Mouse (Mus musculus) CH12.LX (cell line): Measurements from ENCODE around the gene Nap1l2.

Experiments used
- BHLHE40 ChIP-seq: IDR thresholded peaks from 2 replicates; pipeline ENCODE4 v1.6.1; 2011; ENCODE audit warnings: mild to moderate bottlenecking, low read depth, low read length, improper control_type of control experiment
- CTCF ChIP-seq, 2 experiments: IDR thresholded peaks in 1 of 2; conservative IDR thresholded peaks in 1 of 2; 2 replicates each; pipeline ENCODE4 v1.5.1; 2011 to 2012; ENCODE audit warnings: low read depth in 2 of 2, low read length in 2 of 2, improper control_type of control experiment in 1 of 2, inconsistent platforms in 1 of 2, mild to moderate bottlenecking in 1 of 2, moderate library complexity in 1 of 2
- ETS1 ChIP-seq: conservative IDR thresholded peaks from 2 replicates; pipeline ENCODE4 v1.6.1; 2012; ENCODE audit warnings: low read depth, mild to moderate bottlenecking, inconsistent platforms, low read length, improper control_type of control experiment, moderate library complexity
- GABPA ChIP-seq: IDR thresholded peaks from 2 replicates; pipeline ENCODE4 v1.6.1; 2012; ENCODE audit warnings: low read depth, low read length, improper control_type of control experiment, inconsistent platforms; ENCODE audit not compliant: insufficient replicate concordance
- POLR2A ChIP-seq: IDR thresholded peaks from 2 replicates; pipeline ENCODE4 v1.6.1; 2011; ENCODE audit warnings: low read depth, mild to moderate bottlenecking, improper control_type of control experiment, low read length
- POLR2AphosphoS2 ChIP-seq: IDR thresholded peaks from 2 replicates; pipeline ENCODE4 v1.6.1; 2011; ENCODE audit warnings: low read depth, low read length, improper control_type of control experiment

GRCm38 (mm10) chrX:103186829-103187228, 389 bp upstream of the Nap1l2 start:
- TF ChIP-seq POLR2A (no peak), CTCF (conservative IDR thresholded peaks at IDR 0.05 in 1 of 2, IDR thresholded peaks at IDR 0.05 in 1 of 2; ENCODE audit: low read depth in 2 of 2, low read length in 2 of 2) (no peak), BHLHE40 (no peak), POLR2AphosphoS2 (no peak), ETS1 (no peak), GABPA (no peak)
